ENCODE assay signal across 1 mouse cellular context in genomic region chr6:3548959-3549358, GRCm38 (mm10).
TF ChIP-seq lines count a peak whose summit lies in the region.

No protein-coding gene starts in this region.

TF ChIP-seq in MEL, 35 proteins besides CTCF, POLR2A, EP300 and RAD21 (continued from another document):
- TF ChIP-seq ZNF384 (IDR thresholded peaks at IDR 0.05; ENCODE audit: low read depth, low read length) (no peak), TCF12 (IDR thresholded peaks at IDR 0.05; ENCODE audit: low read depth, low read length) (no peak), ZKSCAN1 (IDR thresholded peaks at IDR 0.05; ENCODE audit: low read depth, low read length) (no peak), ELF1 (IDR thresholded peaks at IDR 0.05; ENCODE audit: low read depth, low read length) (no peak), MYC (IDR thresholded peaks at IDR 0.05; ENCODE audit: low read depth, low read length) (no peak), JUND (IDR thresholded peaks at IDR 0.05; ENCODE audit: low read depth, low read length) (no peak), USF1 (IDR thresholded peaks at IDR 0.05; ENCODE audit: low read depth, low read length) (no peak), BHLHE40 (IDR thresholded peaks at IDR 0.05; ENCODE audit: borderline replicate concordance, low read depth, low read length) (no peak), MXI1 (IDR thresholded peaks at IDR 0.05; ENCODE audit: low read depth, low read length) (no peak), UBTF (IDR thresholded peaks at IDR 0.05; ENCODE audit: borderline replicate concordance, insufficient read depth, low read depth, low read length) (no peak), RCOR1 (IDR thresholded peaks at IDR 0.05; ENCODE audit: low read depth, low read length) (no peak), SIN3A (IDR thresholded peaks at IDR 0.05; ENCODE audit: low read length) (no peak), MAZ (IDR thresholded peaks at IDR 0.05; ENCODE audit: low read depth, low read length) (no peak), MAX (IDR thresholded peaks at IDR 0.05; ENCODE audit: low read length) (no peak)
